Mouse (Mus musculus) hindbrain, embryonic 11.5 days (tissue): ENCODE measurements at regions not wholly inside any gene's neighbourhood (a gene's known extent, or its start where the extent isn't known, plus 50 kb on each side); places are given as distances from the start of the nearest gene placed in this dataset.

Experiments
- ATAC-seq: fragments of 200-750 bp; cut with Nextera tagmentation; 2 replicates; pipeline ENCODE4 v1.8.0; 2017; ENCODE audit warnings: mild to moderate bottlenecking, moderate TSS enrichment, moderate library complexity; ENCODE audit not compliant: low FRiP score
- DNase-seq: peaks from one replicate; pipeline ENCODE4 v3.0.0-alpha.2; 2015; ENCODE audit warnings: low spot score
- H3K27ac ChIP-seq: fragments of 300-500 bp; sonication (generic); 2 replicates; pipeline ENCODE4 v1.5.1; 2014; ENCODE audit warnings: mild to moderate bottlenecking, low read depth, low read length
- H3K27me3 ChIP-seq: fragments of 300-500 bp; sonication (generic); 2 replicates; pipeline ENCODE4 v1.6.1; 2014; ENCODE audit warnings: mild to moderate bottlenecking, low read length, moderate library complexity, mixed read lengths; ENCODE audit not compliant: control insufficient read depth, insufficient read depth
- H3K36me3 ChIP-seq: fragments of 300-500 bp; sonication (generic); 2 replicates; pipeline ENCODE4 v1.6.1; 2014; ENCODE audit warnings: mild to moderate bottlenecking, low read length, moderate library complexity, mixed read lengths; ENCODE audit not compliant: control insufficient read depth, insufficient read depth
- H3K4me1 ChIP-seq: fragments of 300-500 bp; sonication (generic); replicated peaks from 2 replicates; pipeline ENCODE4 v1.6.1; 2014; ENCODE audit warnings: low read length, mixed read lengths; ENCODE audit not compliant: control insufficient read depth, insufficient read depth
- H3K4me2 ChIP-seq: fragments of 300-500 bp; sonication (generic); replicated peaks from 2 replicates; pipeline ENCODE4 v1.6.1; 2014; ENCODE audit warnings: mild to moderate bottlenecking, low read depth, low read length
- H3K4me3 ChIP-seq: fragments of 300-500 bp; sonication (generic); 2 replicates; pipeline ENCODE4 v1.5.1; 2014; ENCODE audit warnings: low read depth, low read length
- H3K9ac ChIP-seq: fragments of 300-500 bp; sonication (generic); 2 replicates; pipeline ENCODE4 v1.6.1; 2014; ENCODE audit warnings: low read depth, low read length
- H3K9me3 ChIP-seq: fragments of 300-500 bp; sonication (generic); 2 replicates; pipeline ENCODE4 v1.6.1; 2016; ENCODE audit warnings: low read length; ENCODE audit not compliant: control insufficient read depth
- WGBS: fragments of 180-500 bp; shearing (Covaris S2); extraction: QIAGEN DNeasy Blood & Tissue Kit; methylation state at CpG from one replicate; pipeline ENCODE4 v1.1.7; 2014; 5-methylcytosine and 5-hydroxymethylcytosine counted together

GRCm38 (mm10) chr6:67087837-67088440 lies 50.7 kb upstream of the Gadd45a start:
- DNase-seq (no peak), ATAC-seq (no peak)
- no peak overlapping the region for H3K9ac ChIP-seq
- H3K36me3 ChIP-seq: no peaks in the 10 kb centered on the region
- no peaks in the 10 kb centered on the region for H3K27me3 ChIP-seq
- no peak overlapping the region for H3K4me3 ChIP-seq
- no peaks in the 10 kb centered on the region for H3K9me3 ChIP-seq
- WGBS: 87% methylated on average over 5 of the region's 5 CpGs
- no peak overlapping the region for H3K27ac ChIP-seq
- H3K4me2 ChIP-seq: no peak overlapping the region
- H3K4me1 ChIP-seq: no peaks in the 10 kb centered on the region

- Histone ChIP-seq H3K4me2 (no peak overlapping the region), H3K9me3 (no peaks in the 10 kb centered on the region), H3K27ac (no peak overlapping the region), H3K4me3 (no peak overlapping the region), H3K4me1 (no peaks in the 10 kb centered on the region), H3K36me3 (no peaks in the 10 kb centered on the region), H3K9ac (no peak overlapping the region), H3K27me3 (no peaks in the 10 kb centered on the region)
- no peak; the same call in 1 of the 2 replicates for ATAC-seq
- 50% methylated on average over 3 of the region's 3 CpGs for WGBS
- peak; percentile 15 for DNase-seq
These were observed 50.1 kb upstream of the Gadd45a start for GRCm38 (mm10) chr6:67087393-67087792.
